Mouse (Mus musculus) inflammation-experienced regulatory T-cells, adult 6 months (primary cell): Measurements from ENCODE around the gene Sowahc. TPM values are rescaled to one million over a fixed set of nuclear protein-coding genes. Genes with fewer than 3 reads are reported as not detected.
A peak's percentile ranks its signal among the peaks of the same experiment; 100 is the strongest.

Experiments used
- ATAC-seq: one replicate; pipeline ENCODE4 v1.8.0; 2017
- polyA plus RNA-seq, 3 experiments: library from polyadenylated mRNA; unstranded; fragments of 100-300 nt; shearing (Covaris generic); gene quantifications; one replicate each; pipeline ENCODE4 v1.2.1; 2017

The Sowahc gene
- polyA plus RNA-seq = 1 to 10 TPM in 1 of 3 experiments, under 1 TPM in 2; 0.16 to 1.3 (median 0.17) TPM

GRCm38 (mm10) chr10:59221473-59222270 lies at the start of gene Sowahc, which contains the start of gene Sept10:
Sowahc (plus strand) TSS chr10:59221953.
Sept10 (minus strand) TSS chr10:59221847.
- peak; percentile 93 for ATAC-seq

- no peak for ATAC-seq
Measured at GRCm38 (mm10) chr10:59172539-59172938, 49.2 kb upstream of the Sowahc start.

- ATAC-seq = no peak
Measured at GRCm38 (mm10) chr10:59179620-59180019, 42.1 kb upstream of the Sowahc start.

- no peak for ATAC-seq
Measured at GRCm38 (mm10) chr10:59182306-59182705, 39.4 kb upstream of the Sowahc start.

- ATAC-seq = no peak
Measured at GRCm38 (mm10) chr10:59194891-59195290, 26.9 kb upstream of the Sowahc start.

- no peak for ATAC-seq
Measured at GRCm38 (mm10) chr10:59196763-59197162, 25.0 kb upstream of the Sowahc start.

GRCm38 (mm10) chr10:59200011-59200410 lies 21.7 kb upstream of the Sowahc start:
- no peak for ATAC-seq

GRCm38 (mm10) chr10:59220824-59221472 lies 805 bp upstream of the Sowahc start:
- ATAC-seq = no peak

- ATAC-seq = peak; percentile 19
Measured at GRCm38 (mm10) chr10:59222271-59223101, 733 bp downstream of the Sowahc start.

GRCm38 (mm10) chr10:59223301-59223700 lies 1.5 kb downstream of the Sowahc start:
- ATAC-seq = no peak

- ATAC-seq = no peak
Measured at GRCm38 (mm10) chr10:59223890-59224289, 2.1 kb downstream of the Sowahc start.

GRCm38 (mm10) chr10:59225137-59225536 lies 3.4 kb downstream of the Sowahc start:
- ATAC-seq = no peak

- ATAC-seq = no peak
Measured at GRCm38 (mm10) chr10:59229205-59229820, 7.6 kb downstream of the Sowahc start.

GRCm38 (mm10) chr10:59235227-59235626 lies 13.5 kb downstream of the Sowahc start:
- ATAC-seq = no peak

- no peak for ATAC-seq
Measured at GRCm38 (mm10) chr10:59235847-59236246, 14.1 kb downstream of the Sowahc start.

GRCm38 (mm10) chr10:59236486-59236885 lies 14.7 kb downstream of the Sowahc start:
- ATAC-seq = no peak

- no peak for ATAC-seq
Measured at GRCm38 (mm10) chr10:59237757-59238156, 16.0 kb downstream of the Sowahc start.

GRCm38 (mm10) chr10:59241141-59241541 lies 19.4 kb downstream of the Sowahc start:
- ATAC-seq = no peak

- no peak for ATAC-seq
Measured at GRCm38 (mm10) chr10:59249531-59249930, 27.8 kb downstream of the Sowahc start.

GRCm38 (mm10) chr10:59250679-59251078 lies 28.9 kb downstream of the Sowahc start:
- no peak for ATAC-seq

GRCm38 (mm10) chr10:59251980-59252379 lies 30.2 kb downstream of the Sowahc start:
- no peak for ATAC-seq

GRCm38 (mm10) chr10:59252396-59252795 lies 30.6 kb downstream of the Sowahc start:
- no peak for ATAC-seq
